Mouse (Mus musculus) erythroid progenitor cell, adult 5-6 weeks (primary cell): Measurements from ENCODE around the gene Cc2d1a. TPM values are rescaled to one million over a fixed set of nuclear protein-coding genes. Genes with fewer than 3 reads are reported as not detected.

ENCODE experiments used
- ATAC-seq: replicated peaks from 2 replicates; pipeline ENCODE4 v1.8.0; 2016; ENCODE audit warnings: moderate number of reproducible peaks, mild to moderate bottlenecking, moderate TSS enrichment, inconsistent platforms; ENCODE audit not compliant: poor library complexity, low FRiP score, severe bottlenecking
- total RNA-seq, 2 experiments: library from RNA; stranded (forward) in 1 of 2; stranded (reverse) in 1 of 2; fragments of 150-400 nt in 1 of 2; fragments of 186-747, 209-891 nt in 1 of 2; gene quantifications; 2 replicates each; pipeline versions ENCODE4 v1.2.3 to v1.2.4; 2015 to 2017; ENCODE audit warnings: low replicate concordance in 2 of 2

The Cc2d1a gene
- total RNA-seq, 2 experiments from 2014 or later: 2.1 to 17.9 TPM

DNA sequence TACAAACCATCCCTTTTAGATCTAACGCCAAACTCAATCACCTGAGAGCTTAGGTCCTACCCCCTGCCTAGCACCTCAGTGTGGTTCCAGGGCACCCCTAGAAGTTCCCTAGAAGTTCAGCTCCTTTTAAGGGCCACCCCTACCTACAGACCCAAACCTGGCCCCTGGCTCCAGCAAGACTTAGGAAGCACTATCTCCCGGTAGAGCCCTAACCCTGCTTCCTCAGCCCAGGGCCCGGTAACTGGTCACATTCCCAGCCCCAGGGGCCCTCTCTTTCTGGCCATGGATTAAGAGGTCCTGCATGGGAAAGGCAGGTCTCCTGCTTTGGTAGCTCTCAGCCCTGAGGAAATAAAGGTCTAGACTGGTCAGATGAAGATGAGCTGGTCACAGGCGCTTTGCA, 32.2 kb upstream of the Cc2d1a start:
- no peak for ATAC-seq

DNA sequence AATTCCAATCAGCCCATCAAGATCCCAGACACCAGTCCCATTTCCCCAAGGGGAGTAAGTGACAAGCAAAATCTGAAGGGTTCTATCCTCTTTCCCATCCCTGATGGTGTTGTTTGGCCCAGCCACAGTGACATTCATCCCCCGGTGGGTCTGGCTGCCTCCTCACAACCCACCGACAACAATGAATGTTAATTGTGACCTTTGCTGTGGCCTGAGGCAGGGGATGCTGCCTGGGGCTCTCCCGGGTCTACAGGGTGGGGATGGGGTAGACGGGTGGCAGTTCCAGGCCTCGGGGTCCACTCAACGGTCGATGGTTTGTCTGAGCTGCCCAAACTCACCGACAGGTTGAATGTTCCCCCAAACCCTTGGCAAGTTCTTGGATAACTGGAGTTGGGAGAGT, 30.9 kb upstream of the Cc2d1a start:
- ATAC-seq: no peak

DNA sequence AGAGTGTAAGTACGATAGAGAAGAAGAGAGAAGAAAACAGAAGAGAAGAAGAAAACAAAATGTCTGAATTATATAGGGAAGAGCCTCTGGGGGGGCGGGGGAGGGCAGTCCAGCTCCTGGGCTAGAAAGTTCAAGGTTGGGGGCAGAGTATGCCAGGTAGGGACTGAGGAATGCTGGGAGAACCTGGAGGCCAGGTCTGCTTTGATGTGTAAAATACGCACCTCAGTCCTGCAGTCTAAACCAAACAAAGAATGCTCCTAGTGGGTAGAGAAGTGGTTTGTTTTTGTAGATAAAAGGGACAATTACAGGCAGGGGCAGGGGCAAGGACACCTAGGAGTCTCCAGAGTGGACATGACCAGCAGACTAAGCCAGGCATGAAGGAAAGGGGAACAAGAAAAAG, 29.7 kb upstream of the Cc2d1a start:
- no peak for ATAC-seq

DNA sequence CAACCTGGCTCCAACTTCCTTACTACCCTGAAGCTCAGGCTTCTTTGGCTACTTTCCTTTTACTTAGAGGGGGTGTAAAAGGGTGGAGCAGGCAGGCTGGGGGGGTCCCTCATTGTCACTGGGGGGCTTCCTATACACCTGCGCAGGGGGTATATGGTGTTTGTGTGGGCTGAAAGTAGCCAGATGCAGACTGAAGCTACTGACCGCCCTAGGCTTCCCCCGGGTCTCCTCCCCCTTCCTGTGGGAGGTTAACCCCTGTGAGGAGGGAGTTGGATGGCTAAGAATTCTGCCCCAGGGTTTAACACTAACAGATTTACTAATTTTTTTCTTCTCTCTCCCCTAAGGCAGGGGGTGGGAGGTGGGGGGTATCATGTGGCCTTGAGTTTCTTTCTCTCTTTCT, 28.8 kb upstream of the Cc2d1a start:
- ATAC-seq: no peak

DNA sequence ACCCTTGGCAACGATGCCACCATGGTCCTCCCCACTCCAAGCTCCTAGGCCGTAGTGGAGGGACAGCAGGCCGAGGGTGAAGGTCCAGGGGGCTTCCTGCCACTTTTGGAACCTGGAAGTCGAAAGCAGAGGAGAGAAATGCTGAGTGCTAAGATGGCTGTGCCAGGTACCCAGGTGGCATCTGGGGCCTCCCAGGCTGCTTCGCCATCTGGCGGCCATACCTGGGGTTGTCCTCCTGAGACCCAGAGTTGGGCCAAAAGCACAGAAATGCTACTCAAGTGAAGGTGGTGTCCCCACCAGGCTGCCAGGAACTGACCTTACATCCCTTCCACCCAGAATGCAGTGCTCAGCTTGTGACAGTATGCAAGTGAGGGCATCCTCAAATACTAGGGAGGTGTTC, 26.1 kb upstream of the Cc2d1a start:
- ATAC-seq: 0 out of 2 replicates have a peak, but pooled peaks have one; percentile 45

DNA sequence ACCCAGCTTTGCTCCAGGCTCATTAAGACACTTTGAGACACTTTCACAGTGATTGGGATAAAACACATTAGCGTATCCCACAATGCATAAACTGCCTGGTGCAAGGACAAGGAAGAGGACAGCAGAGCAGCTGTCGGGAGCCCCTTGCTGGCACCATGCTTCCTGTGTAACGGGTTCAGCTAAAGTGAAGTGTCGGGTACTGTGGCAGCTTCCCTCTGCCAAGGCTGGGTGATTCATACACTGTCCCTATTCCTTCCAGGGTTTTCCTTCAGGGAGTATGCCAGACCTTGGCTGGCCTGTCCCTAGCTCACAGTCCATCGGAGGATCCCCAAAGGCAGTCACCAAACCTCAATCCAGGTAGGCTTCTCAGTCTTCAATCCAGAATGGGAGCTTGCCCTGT, 22.4 kb upstream of the Cc2d1a start:
- no peak for ATAC-seq

DNA sequence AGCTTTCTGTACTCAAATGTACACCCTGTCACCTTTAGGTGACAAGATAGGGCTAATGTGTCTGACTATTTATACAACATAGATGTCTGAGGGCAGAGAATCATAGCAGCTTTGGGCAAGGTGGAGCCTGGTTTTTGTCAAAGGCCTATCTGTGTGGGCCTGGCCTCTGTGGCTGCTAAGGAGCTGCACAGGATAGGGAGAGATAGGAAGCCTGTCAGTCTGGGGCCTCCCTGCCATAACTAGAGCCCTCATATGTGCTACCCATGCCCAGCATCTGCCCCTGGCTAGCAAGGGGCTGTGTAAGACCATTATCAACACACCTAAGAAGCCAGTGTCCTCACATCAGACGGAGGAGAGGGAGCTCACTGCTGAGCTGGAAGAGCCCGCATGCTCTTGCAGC, 20.0 kb upstream of the Cc2d1a start:
- no peak for ATAC-seq

DNA sequence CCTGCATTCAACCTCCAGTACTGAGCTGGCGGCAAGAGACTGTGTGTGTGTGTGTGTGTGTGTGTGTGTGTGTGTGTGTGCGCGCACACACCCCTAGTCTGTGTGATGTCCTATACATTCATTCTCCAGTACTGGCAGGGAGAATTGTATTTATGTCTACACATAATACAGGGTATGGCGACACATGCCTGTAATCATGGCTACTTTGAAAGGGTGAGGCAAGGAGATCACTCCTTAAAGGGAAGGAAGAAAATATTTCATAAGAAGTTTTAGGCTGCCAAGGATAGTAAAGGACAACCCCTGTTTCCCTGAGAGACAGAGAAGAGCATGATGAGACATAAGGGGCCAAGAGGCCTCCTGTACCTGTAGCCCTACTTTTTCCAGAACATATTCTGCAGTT, 9.9 kb upstream of the Cc2d1a start:
- ATAC-seq: no peak

DNA sequence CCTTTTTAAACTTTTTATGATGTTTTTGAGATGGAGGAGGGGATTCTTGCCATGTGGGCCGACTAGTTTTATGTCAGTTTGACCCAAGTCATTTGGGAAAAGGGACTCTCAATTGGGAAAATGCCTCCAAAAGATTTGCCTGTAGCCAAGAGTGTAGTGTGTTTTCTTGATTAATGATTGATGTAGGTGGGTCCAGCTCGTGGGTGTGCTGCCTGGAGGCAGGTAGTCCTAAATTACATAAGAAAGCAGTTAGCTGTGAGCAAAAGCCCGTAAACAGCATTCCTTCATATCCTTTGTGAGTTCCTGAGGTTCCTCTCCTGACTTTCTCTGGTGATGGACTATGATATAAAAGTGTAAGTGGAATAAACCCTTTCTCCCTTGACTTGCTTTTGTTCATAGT, 1.4 kb upstream of the Cc2d1a start:
- no peak for ATAC-seq

DNA sequence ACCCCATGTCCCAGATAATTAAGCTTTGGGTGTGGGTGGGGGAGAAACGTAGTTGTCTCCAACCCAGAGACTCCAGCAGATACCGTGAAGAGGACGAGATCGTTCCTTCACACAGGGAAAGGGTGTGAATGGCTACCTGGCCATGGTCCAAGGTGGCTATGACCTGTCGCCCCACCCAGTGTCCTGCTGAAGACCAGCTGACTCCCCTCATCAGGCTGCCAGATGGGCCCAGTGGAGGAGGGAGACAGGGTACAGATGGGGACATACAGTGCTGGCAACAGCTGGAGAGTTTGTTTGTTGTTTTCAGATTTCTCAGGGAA, 755 bp upstream of the Cc2d1a start:
- no peak for ATAC-seq

DNA sequence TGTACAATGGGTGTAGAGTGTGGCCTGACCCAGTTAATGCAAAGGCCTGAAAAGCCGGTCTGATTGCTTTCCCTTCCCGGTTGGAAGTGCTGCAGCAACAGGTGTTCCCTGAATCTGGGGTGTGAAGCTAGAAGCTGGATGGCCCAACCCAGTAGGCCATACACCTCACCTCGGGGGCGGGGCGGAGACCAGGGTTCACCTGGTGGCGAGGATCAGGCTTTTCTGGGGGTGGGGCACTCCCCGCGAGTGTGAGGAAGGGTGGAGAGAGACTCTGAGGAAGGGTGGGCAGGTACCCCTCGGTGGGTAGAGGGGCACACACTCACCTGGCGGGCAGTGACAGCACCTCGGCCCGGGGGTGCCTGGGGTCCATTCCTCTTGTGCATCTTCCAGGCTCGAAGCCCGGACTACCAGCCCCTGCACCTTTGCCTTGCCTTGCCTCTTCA, 391 bp downstream of the Cc2d1a start:
- ATAC-seq: peak; percentile 39

DNA sequence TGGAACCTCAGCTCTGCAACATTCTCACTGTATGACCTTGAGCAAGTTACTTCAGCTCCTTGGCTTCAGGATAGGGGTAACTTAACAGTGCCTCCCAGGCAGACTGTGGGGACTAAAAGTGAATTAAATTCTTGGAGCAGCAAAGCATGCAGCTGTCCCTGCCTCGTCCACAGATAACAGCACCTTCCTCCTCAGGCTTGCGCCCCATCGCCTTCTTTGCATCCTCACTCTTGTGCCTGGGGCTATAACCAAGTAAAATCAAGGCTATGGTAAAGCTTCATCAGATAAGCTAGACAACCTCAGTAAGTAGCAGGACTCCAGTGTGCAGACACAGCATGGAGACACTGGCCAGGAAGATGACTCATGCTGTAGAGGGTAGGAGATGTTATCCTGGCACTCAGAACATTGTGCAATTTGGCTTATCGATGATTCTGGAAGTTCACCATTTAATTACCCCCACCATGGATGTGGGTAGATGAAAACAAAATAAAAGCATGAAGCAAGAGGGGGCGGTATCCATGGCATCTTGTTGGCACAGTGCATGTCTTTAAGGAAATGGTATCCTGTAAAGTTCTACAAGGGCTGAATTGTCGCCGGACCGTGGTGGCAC, 3.0 kb downstream of the Cc2d1a start:
- no peak for ATAC-seq

DNA sequence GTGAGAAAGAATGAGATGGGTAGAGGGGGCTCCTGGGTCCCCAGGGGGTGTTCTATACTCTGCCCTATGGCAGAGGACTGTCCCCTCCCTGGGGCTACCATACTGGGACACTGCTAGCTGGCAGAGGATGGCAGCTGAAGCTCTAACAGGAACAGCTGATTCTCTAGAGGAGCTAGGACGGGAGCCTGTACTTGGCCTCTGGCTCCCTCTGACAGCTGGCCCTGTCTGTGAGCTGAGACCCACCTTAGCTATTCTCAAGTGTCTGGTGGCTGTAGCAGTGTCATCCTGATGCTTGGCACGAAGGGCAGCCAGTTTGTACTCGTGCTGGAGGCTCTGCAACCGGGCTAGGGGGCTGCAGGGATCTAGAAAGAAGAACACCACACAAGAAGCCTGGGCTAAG, 6.9 kb downstream of the Cc2d1a start:
- no peak for ATAC-seq

DNA sequence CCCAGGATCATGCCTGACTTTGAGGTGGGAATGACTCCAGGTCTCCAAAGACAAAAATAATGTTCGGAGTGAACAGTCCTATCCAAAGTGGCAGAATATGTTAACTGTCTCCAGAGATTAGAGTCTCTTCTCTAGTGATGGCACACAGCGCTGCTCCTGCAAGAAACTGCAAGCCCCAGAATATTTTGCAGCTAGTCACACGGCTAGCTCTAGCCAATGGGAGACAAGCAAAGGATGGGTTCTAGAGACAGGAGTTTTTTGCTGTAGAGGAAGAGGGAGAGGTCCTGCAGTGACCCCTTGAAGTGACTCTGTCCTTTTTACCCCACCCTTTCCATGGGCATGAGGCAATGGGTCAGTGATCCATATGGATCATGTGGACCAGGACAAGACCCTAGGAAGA, 9.9 kb downstream of the Cc2d1a start:
- no peak for ATAC-seq

DNA sequence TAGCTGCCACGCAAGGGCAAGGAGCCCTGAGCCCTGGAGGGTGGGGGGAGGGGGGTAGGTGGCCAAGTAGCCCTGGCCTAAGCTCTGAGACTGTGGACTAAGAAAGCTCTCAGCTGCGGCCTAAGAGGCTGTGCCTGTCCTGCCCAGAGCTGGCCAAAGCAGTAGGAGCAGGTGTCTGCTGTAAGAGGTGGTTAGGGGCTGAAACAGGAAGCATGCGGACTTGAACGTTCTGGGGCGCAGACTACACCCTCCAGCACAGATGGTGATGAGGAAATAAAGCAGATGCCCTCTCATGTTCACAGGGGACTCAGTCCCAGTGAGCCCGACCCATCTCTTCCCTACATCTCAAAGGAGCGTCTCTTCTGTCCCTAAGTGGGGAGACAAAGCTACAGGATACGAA, 15.5 kb downstream of the Cc2d1a start:
- ATAC-seq: no peak

DNA sequence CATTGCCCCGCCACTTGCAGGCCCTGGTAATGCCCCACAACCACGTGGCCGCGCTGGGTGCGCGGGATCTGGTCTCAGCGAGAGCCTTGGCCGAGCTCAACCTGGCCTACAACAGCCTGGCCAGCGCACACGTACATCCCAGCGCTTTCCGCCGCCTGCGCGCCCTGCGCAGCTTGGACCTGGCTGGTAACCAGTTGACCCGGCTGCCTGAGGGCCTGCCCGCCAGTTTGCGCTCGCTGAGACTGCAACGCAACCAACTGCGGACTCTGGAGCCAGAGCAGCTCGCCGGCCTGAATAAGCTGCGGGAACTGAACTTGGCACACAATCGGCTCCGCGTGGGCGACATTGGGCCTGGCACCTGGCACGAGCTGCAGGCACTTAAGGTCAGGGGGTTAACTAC, 16.9 kb downstream of the Cc2d1a start:
- ATAC-seq: no peak

DNA sequence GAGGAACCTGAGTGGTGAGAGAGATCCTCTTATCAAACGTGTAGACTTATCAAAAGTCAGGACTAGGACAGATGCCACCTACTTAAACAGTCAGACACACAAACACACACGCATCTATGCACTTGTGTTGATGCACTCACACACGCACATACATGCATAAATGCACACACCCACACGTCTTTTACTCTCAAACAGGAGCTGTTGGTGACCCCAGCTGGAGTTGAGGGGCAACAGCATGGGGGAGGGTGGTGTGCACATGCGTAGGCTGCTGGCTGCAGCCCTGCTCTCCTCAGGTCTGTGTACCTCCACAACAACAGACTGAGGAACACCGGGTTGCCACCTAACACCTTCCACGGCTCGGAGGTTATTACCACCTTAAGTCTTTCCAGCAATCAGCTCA, 19.5 kb downstream of the Cc2d1a start:
- no peak for ATAC-seq

DNA sequence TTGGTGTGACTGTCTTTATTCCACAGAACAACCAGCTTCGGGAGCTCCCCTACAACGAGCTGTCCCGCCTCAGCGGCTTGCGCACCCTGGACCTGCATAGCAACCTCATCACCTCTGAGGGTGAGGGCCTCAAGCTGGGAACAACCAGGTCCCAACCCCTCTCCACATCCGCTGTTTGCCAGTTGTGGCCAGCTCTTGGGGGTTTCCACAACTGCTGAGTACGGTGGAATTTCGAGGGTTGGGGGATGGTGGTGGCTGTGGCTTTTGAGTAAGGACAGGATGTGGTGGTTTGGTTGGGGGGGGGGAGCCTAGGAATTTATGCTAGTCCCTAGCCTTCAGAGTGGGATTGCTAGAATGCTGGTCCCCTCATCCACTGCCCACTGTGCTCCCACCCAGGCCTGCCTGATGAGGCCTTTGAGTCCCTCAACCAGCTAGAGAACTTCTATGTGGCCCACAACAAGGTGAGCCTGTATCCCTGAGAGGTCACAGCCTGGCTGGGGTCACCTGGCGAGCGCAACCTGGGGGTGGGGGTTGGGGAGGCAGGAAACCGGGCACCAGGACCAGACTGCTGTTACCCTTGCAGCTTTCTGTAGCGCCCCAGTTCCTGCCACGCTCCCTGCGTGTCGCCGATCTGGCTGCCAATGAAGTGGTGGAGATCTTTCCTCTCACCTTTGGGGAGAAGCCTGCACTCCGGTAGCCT, 20.4 kb downstream of the Cc2d1a start:
- ATAC-seq: no peak

DNA sequence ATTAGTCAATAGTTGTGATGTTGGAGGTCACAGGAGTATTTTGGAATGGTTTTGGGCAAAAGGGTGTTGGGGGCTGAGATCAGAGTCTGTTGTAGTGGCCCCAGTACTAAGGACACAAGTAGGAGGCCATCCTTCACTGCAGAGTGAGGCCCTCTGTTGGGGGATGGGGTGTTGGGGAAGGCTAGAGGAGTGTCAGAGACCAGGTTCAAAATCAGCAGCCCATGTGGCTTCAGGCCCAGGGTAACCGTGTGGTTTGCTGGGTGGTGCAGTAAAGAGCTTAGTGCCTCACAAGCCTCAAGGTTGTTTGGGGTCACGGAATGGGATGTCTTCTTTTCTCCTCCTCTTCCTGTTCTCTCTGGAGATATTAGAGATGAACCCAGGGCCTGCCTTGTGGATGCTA, 21.0 kb downstream of the Cc2d1a start:
- ATAC-seq: no peak

DNA sequence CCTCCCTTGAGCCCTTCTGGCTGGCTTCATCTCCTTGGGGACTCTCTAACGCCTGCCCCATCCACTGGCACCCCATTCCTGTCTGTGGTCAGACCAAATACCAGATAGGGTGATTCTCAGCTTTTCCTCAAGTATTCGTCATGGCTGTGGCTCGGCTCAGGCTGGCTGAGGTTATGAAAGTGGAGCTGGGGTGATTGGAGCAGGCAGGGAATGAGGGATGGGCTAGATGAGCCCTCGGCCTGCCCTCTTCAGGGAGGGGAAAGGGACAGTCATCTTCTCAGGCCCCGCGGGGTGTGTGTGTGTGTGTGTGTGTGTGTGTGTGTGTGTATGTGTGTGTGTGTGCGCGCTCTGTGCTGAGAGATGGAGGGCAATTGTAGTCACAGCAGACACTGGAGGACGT, 22.1 kb downstream of the Cc2d1a start, which contains the start of gene Podnl1:
Gene Podnl1 (plus strand): TSS at position 334 of the 400 bp plus-strand sequence.
- ATAC-seq: no peak

DNA sequence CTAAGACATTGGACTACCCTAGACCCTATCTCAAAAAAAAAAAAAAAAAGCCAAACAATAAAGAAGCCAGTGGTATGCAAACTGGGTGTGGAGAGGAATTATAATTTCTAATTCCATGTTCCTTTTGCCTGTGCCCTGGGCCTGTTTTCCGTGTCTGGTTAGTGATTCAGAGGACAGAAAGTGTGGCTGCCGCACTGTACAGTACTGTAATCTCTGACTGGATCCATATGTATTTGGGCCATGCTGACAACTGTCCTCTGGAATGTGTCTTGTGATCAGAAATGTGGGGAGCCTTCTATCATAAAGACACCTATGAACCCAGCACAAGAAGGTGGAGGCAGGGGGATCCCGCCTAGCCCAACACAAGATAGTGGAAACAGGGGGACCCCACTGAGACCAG, 25.6 kb downstream of the Cc2d1a start:
- no peak for ATAC-seq

DNA sequence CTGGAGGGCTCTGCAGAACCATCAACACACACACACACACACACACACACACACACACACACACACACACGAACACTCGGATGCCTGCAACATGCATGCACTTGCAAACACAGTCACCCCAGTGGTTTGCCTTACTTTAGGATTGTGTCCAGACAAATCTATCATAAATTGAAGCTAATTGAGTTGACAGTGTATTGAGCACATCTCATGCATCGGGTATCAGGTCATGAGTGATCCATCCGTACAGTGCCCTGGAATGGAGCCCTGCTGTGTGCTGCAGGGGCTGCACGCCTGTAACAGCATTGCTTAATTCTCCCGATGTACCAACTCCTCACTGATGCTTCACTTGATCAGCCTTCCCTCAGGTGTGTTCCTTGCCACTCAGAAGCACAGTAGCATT, 32.1 kb downstream of the Cc2d1a start:
- no peak for ATAC-seq
